In the genomic region with DNA sequence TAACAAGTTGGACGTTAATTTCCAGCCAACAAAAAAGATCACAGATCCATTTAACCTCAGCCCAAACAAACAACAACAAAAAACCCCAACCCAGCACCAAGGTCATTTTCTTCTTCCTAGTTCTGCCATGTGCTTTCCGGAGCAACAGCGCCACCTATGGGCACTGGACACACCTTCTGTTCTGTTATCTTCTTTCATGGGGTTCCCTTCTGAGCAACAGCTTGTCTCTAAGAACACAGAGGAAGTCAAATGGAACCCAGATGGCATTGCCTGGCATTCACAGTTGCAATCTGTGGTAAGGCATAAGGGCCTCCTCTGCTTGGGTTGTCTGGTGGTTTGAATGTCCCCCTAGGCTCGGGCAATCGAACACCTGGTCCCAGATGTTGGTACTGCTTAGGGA, we compare ENCODE assay signal across 8 mouse cellular contexts. TPM values are rescaled to one million over a fixed set of nuclear protein-coding genes. Genes with fewer than 3 reads are reported as not detected.
DNase-seq lines count a peak whose midpoint lies in the region; ATAC-seq and TF ChIP-seq lines count a peak whose summit lies in the region.

No protein-coding gene starts in this region.

- peak; percentile 26; the same call in 1 of the 2 replicates for TF ChIP-seq CTCF in G1E (IDR thresholded peaks at IDR 0.05; ENCODE audit: low read depth, low read length)

- no peaks in the 10 kb centered on the region for H3K27me3 ChIP-seq in G1E (ENCODE audit: insufficient read depth, low read length)
- no peaks in the 10 kb centered on the region for H3K27me3 ChIP-seq in forebrain, embryonic 10.5 days (ENCODE audit: poor library complexity, severe bottlenecking)

- H3K4me1 ChIP-seq in G1E (ENCODE audit: insufficient read depth, low read depth, low read length) = no peaks in the 10 kb centered on the region
- H3K4me1 ChIP-seq in forebrain, embryonic 10.5 days = peaks cover 20% of the 10 kb centered on the region

- no peaks in the 10 kb centered on the region for H3K36me3 ChIP-seq in G1E (replicated peaks)
- H3K36me3 ChIP-seq in forebrain, embryonic 10.5 days (replicated peaks) = peaks cover 15% of the 10 kb centered on the region; the same call in 1 of the 2 replicates

- 73% methylated on average over 5 of the region's 5 CpGs for WGBS in forebrain, embryonic 10.5 days

- H3K9me3 ChIP-seq in G1E (replicated peaks) = no peaks in the 10 kb centered on the region
- peaks cover 9% of the 10 kb centered on the region for H3K9me3 ChIP-seq in forebrain, embryonic 10.5 days

- no peak for ATAC-seq in G1E (ENCODE audit: extremely low read depth, insufficient number of reproducible peaks, low FRiP score, poor library complexity, severe bottlenecking)
- ATAC-seq in cerebellum, adult (ENCODE audit: insufficient number of reproducible peaks, low FRiP score, low TSS enrichment) = peak; percentile 43; the same call in 1 of the 2 replicates
- peak; percentile 74 for ATAC-seq in megakaryocyte, adult 5-6 weeks (ENCODE audit: poor library complexity, severe bottlenecking)

- DNase-seq in kidney, adult 8-10 months = peak; percentile 32 to 66
- no peak for DNase-seq in kidney, adult 11 months
- DNase-seq in G1E (ENCODE audit: low spot score) = no peak
- DNase-seq in layer of hippocampus, adult 18-20 months (ENCODE audit: low spot score in 2 of 2) = peak; percentile 76 to 94
- no peak for DNase-seq in c-Kit-positive CD71-positive TER-119-positive erythroid progenitor cells, embryonic 14.5 days (ENCODE audit: low spot score)
- DNase-seq in forebrain, embryonic 10.5 days (ENCODE audit: extremely low spot score, low spot score) = no peak

- no peak overlapping the region for H3K4me3 ChIP-seq in G1E (ENCODE audit: low read depth, low read length)
- H3K4me3 ChIP-seq in forebrain, embryonic 10.5 days = no peak overlapping the region

- H3K27ac ChIP-seq in forebrain, embryonic 10.5 days = no peak overlapping the region

RNA-seq across cellular contexts. Expression of a gene that starts 19.4 kb away (rescaled TPM):
- not detected in 2 replicates for total RNA-seq in G1E (2014; fragmentation: Nextera tagmentation)
- 0.12 and 0.22 TPM in 2 replicates for total RNA-seq in G1E (2017)
- not detected in 2 replicates for polyA plus RNA-seq in G1E (2012)
- total RNA-seq in layer of hippocampus, adult 18-20 months (2021) = 10 to 100 TPM; 18.7 to 23.6 TPM
- 36.0 and 37.4 TPM in 2 replicates for total RNA-seq in megakaryocyte, adult 5-6 weeks (2015)
- 33.6 and 38.6 TPM in 2 replicates for total RNA-seq in megakaryocyte, adult 5-6 weeks (2017)
- polyA plus RNA-seq in forebrain, embryonic 10.5 days (2016; fragmentation: Nextera tagmentation; extraction: Ambion mirVana) = 21.5 and 23.8 TPM in 2 replicates

Comparison
In these comparisons a context has a peak if more than half of its experiments do, and no peak if none do; other contexts are left out.
1. DNase-seq: peak in kidney, adult 8-10 months (2 of 2) and layer of hippocampus, adult 18-20 months (2 of 2); none in kidney, adult 11 months (single experiment), G1E (single experiment), c-Kit-positive CD71-positive TER-119-positive erythroid progenitor cells, embryonic 14.5 days (single experiment) and forebrain, embryonic 10.5 days (single experiment).
2. RNA of a gene that starts 19.4 kb away (total RNA-seq): 33.6 to 38.6 TPM in megakaryocyte, adult 5-6 weeks and 18.7 to 23.6 TPM in layer of hippocampus, adult 18-20 months; 0.12 to 0.22 TPM in G1E; every median in the first group is over 10 times any median in the second.